Mouse (Mus musculus): ENCODE measurements around the gene Slc19a1. TPM values are rescaled to one million over a fixed set of nuclear protein-coding genes. Genes with fewer than 3 reads are reported as not detected.

Slc19a1 gene
- total RNA-seq, 1 experiment = 32.4 TPM

GRCm38 (mm10) chr10:77004936-77005335 lies 27.1 kb upstream of the Slc19a1 start:
- peaks cover 3 to 13% of the 10 kb centered on the region in 2 experiments; a peak in 2 of 4 replicates for H3K4me1 ChIP-seq (ENCODE audit: control insufficient read depth in 2 of 2, insufficient read depth in 2 of 2, low read length in 2 of 2, poor library complexity in 1 of 2)
- H3K4me3 ChIP-seq (ENCODE audit: insufficient read depth in 1 of 2, low read depth in 1 of 2, low read length in 2 of 2, poor library complexity in 1 of 2, severe bottlenecking in 1 of 2) = no peak overlapping the region
- no peak for TF ChIP-seq ZC3H11A (IDR thresholded peaks at IDR 0.05; ENCODE audit: borderline replicate concordance, low read depth, low read length)
- no peak for TF ChIP-seq HCFC1 (IDR thresholded peaks at IDR 0.05; ENCODE audit: borderline replicate concordance, insufficient read depth, low read length)
- no peak overlapping the region for H3K9ac ChIP-seq (ENCODE audit: insufficient read depth, low read depth, low read length, poor library complexity, severe bottlenecking)
- no peaks in the 10 kb centered on the region for H3K36me3 ChIP-seq (ENCODE audit: control insufficient read depth, insufficient read depth, low read length, poor library complexity, severe bottlenecking)
- no peak overlapping the region for H3K27ac ChIP-seq (ENCODE audit: insufficient read depth, low read depth, low read length, poor library complexity, severe bottlenecking)
- H3K9me3 ChIP-seq (ENCODE audit: control insufficient read depth, insufficient read depth, low read depth, low read length) = no peaks in the 10 kb centered on the region
- in situ Hi-C loops (cut with MboI; ENCODE audit: low sequenced_read_pairs in 2 of 2, unreplicated experiment in 2 of 2) = no loop called here
- DNase-seq (ENCODE audit: low read depth, low spot score) = no peak

GRCm38 (mm10) chr10:77007433-77008108 lies 24.5 kb upstream of the Slc19a1 start:
- peaks cover 3 to 13% of the 10 kb centered on the region in 2 experiments; a peak in 2 of 4 replicates for H3K4me1 ChIP-seq (ENCODE audit: control insufficient read depth in 2 of 2, insufficient read depth in 2 of 2, low read length in 2 of 2, poor library complexity in 1 of 2)
- in situ Hi-C loops (cut with MboI; ENCODE audit: low sequenced_read_pairs in 2 of 2, unreplicated experiment in 2 of 2) = no loop called here
- H3K36me3 ChIP-seq (ENCODE audit: control insufficient read depth, insufficient read depth, low read length, poor library complexity, severe bottlenecking) = no peaks in the 10 kb centered on the region
- no peak overlapping the region; the same call in 1 of the 2 replicates for H3K9ac ChIP-seq (ENCODE audit: insufficient read depth, low read depth, low read length, poor library complexity, severe bottlenecking)
- H3K9me3 ChIP-seq (ENCODE audit: control insufficient read depth, insufficient read depth, low read depth, low read length) = no peaks in the 10 kb centered on the region
- peak overlapping the region; percentile 5 to 6; a peak in 1 of 4 replicates for H3K4me3 ChIP-seq (ENCODE audit: insufficient read depth in 1 of 2, low read depth in 1 of 2, low read length in 2 of 2, poor library complexity in 1 of 2, severe bottlenecking in 1 of 2)
- TF ChIP-seq ZC3H11A (IDR thresholded peaks at IDR 0.05; ENCODE audit: borderline replicate concordance, low read depth, low read length) = no peak
- no peak for TF ChIP-seq CHD2 (IDR thresholded peaks at IDR 0.05; ENCODE audit: low read depth, low read length)
- no peak for TF ChIP-seq ZNF384 (IDR thresholded peaks at IDR 0.05; ENCODE audit: low read depth, low read length)
- TF ChIP-seq HCFC1 (IDR thresholded peaks at IDR 0.05; ENCODE audit: borderline replicate concordance, insufficient read depth, low read length) = no peak
- H3K27ac ChIP-seq (ENCODE audit: insufficient read depth, low read depth, low read length, poor library complexity, severe bottlenecking) = no peak overlapping the region
- peak; percentile 34 for DNase-seq (ENCODE audit: low read depth, low spot score)

- DNase-seq (ENCODE audit: low read depth, low spot score) = peak; percentile 12
- peak overlapping the region; percentile 5 to 6; a peak in 1 of 4 replicates for H3K4me3 ChIP-seq (ENCODE audit: insufficient read depth in 1 of 2, low read depth in 1 of 2, low read length in 2 of 2, poor library complexity in 1 of 2, severe bottlenecking in 1 of 2)
- in situ Hi-C loops (cut with MboI; ENCODE audit: low sequenced_read_pairs in 2 of 2, unreplicated experiment in 2 of 2) = no loop called here
- H3K9ac ChIP-seq (ENCODE audit: insufficient read depth, low read depth, low read length, poor library complexity, severe bottlenecking) = peak overlapping the region; percentile 39
- H3K27ac ChIP-seq (ENCODE audit: insufficient read depth, low read depth, low read length, poor library complexity, severe bottlenecking) = no peak overlapping the region
- TF ChIP-seq ZNF384 (IDR thresholded peaks at IDR 0.05; ENCODE audit: low read depth, low read length) (no peak), MAFK (IDR thresholded peaks at IDR 0.05; ENCODE audit: insufficient read depth, low read depth, low read length) (no peak), HCFC1 (IDR thresholded peaks at IDR 0.05; ENCODE audit: borderline replicate concordance, insufficient read depth, low read length) (no peak), ZC3H11A (IDR thresholded peaks at IDR 0.05; ENCODE audit: borderline replicate concordance, low read depth, low read length) (no peak), CHD2 (IDR thresholded peaks at IDR 0.05; ENCODE audit: low read depth, low read length) (no peak)
- H3K36me3 ChIP-seq (ENCODE audit: control insufficient read depth, insufficient read depth, low read length, poor library complexity, severe bottlenecking) = no peaks in the 10 kb centered on the region
- H3K9me3 ChIP-seq (ENCODE audit: control insufficient read depth, insufficient read depth, low read depth, low read length) = no peaks in the 10 kb centered on the region
- peaks cover 3 to 13% of the 10 kb centered on the region in 2 experiments; a peak in 2 of 4 replicates for H3K4me1 ChIP-seq (ENCODE audit: control insufficient read depth in 2 of 2, insufficient read depth in 2 of 2, low read length in 2 of 2, poor library complexity in 1 of 2)
Measured at GRCm38 (mm10) chr10:77008109-77008561, 23.9 kb upstream of the Slc19a1 start.

GRCm38 (mm10) chr10:77008698-77009097 lies 23.3 kb upstream of the Slc19a1 start:
- H3K9me3 ChIP-seq (ENCODE audit: control insufficient read depth, insufficient read depth, low read depth, low read length) = no peaks in the 10 kb centered on the region
- H3K27ac ChIP-seq (ENCODE audit: insufficient read depth, low read depth, low read length, poor library complexity, severe bottlenecking) = no peak overlapping the region
- H3K9ac ChIP-seq (ENCODE audit: insufficient read depth, low read depth, low read length, poor library complexity, severe bottlenecking) = no peak overlapping the region
- TF ChIP-seq HCFC1 (IDR thresholded peaks at IDR 0.05; ENCODE audit: borderline replicate concordance, insufficient read depth, low read length) (no peak), ZNF384 (IDR thresholded peaks at IDR 0.05; ENCODE audit: low read depth, low read length) (no peak), ZC3H11A (IDR thresholded peaks at IDR 0.05; ENCODE audit: borderline replicate concordance, low read depth, low read length) (no peak), CHD2 (IDR thresholded peaks at IDR 0.05; ENCODE audit: low read depth, low read length) (no peak), MAFK (IDR thresholded peaks at IDR 0.05; ENCODE audit: insufficient read depth, low read depth, low read length) (no peak)
- in situ Hi-C loops (cut with MboI; ENCODE audit: low sequenced_read_pairs in 2 of 2, unreplicated experiment in 2 of 2) = no loop called here
- DNase-seq (ENCODE audit: low read depth, low spot score) = no peak
- no peaks in the 10 kb centered on the region for H3K36me3 ChIP-seq (ENCODE audit: control insufficient read depth, insufficient read depth, low read length, poor library complexity, severe bottlenecking)
- H3K4me1 ChIP-seq (ENCODE audit: control insufficient read depth in 2 of 2, insufficient read depth in 2 of 2, low read length in 2 of 2, poor library complexity in 1 of 2) = peaks cover 3 to 13% of the 10 kb centered on the region in 2 experiments; a peak in 2 of 4 replicates
- no peak overlapping the region for H3K4me3 ChIP-seq (ENCODE audit: insufficient read depth in 1 of 2, low read depth in 1 of 2, low read length in 2 of 2, poor library complexity in 1 of 2, severe bottlenecking in 1 of 2)
